Mouse (Mus musculus): ENCODE data around the gene Clpb. TPM values are rescaled to one million over a fixed set of nuclear protein-coding genes. Genes with fewer than 3 reads are reported as not detected.

The Clpb gene
- polyA plus RNA-seq, 1 experiment from 2014 or later, result 54.8 TPM

DNA sequence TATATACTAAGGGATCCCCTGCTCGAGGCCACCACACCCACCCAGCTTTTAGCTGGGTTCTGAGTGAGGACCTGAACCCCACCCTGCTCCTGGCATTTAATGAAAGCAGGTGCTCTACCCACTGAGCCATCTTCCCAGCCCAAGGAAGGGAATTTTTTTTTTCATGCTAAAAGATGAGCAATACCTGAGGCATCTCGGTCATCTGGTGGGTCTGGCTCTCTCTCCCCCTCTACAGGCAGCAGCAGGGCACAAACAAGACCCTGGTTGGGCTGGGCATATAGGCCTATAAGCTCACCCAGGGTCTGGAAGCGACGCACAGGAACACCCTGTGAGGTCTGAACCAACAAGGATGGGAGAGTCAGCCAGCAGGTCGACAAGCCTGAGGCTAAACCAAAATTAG lies 169.9 kb downstream of the Clpb start:
- Histone ChIP-seq H3K27me3 (no peaks in the 10 kb centered on the region), H3K4me2 (no peak overlapping the region), H3K4me1 (peaks cover 27% of the 10 kb centered on the region), H3K4me3 (no peak overlapping the region), H3K27ac (peak overlapping the region; percentile 24; the same call in 1 of the 2 replicates), H3K9me3 (no peaks in the 10 kb centered on the region), H3K9ac (no peak overlapping the region), H3K36me3 (peaks cover 55% of the 10 kb centered on the region)
- no peak for ATAC-seq (ENCODE audit: insufficient number of reproducible peaks, low FRiP score, low TSS enrichment, low read depth)
- 66% methylated on average over 5 of the region's 5 CpGs for WGBS

DNA sequence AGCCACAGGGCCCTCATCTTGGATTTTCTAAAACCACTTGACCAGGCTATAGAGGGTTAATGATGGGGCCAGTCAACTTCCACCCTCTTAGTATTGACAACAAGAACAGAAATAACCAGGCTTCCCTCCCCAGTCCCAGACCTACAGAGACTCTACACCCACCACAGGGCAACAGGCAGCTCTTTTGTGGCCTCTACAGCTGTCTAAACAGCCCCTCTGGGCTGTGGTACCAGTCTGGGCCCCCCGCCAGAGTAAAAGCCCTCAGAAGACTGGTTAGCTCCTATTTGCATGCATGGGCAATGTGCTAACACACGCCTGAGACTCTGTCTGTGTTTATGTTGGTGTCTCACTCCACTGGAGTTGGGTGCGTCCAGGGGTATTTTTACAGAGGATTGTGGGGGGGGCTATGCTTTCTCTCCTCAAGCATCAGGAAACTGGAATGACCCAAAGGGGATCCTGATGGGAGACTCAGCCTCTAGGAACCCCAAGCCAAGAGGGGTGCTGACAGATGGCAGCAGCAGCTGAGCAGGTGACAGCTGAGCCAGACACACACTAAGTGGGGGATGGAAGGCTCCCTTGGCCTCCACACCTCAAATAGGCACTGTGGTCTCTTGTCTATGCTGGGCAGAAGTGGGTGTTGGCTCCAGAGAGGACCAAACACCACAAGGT lies 170.6 kb downstream of the Clpb start:
- peak overlapping the region; percentile 38 for H3K27ac ChIP-seq

DNA sequence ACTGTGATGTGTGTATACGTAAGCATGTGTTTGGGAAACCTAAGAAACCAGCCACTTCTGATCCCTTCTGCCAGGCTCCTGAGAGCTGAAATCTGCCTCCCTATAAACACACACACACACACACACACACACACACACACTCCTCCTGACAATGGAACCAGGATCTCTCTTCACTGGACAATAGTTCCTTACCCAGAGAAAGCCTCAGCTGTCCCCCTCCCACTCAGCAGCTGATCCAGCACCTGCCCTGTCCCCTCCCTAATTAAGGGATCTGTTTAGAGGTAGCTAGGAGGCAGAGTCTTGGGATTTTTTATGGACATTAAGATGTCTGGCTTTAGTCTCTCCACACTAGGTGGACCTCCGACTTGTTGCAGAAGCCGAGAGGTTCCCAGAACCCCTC lies 171.5 kb downstream of the Clpb start:
- Histone ChIP-seq H3K4me2 (peak overlapping the region; percentile 84), H3K27ac (peak overlapping the region; percentile 38; the same call in 1 of the 2 replicates), H3K4me3 (peak overlapping the region; percentile 85), H3K4me1 (peaks cover 31% of the 10 kb centered on the region), H3K9me3 (no peaks in the 10 kb centered on the region), H3K27me3 (no peaks in the 10 kb centered on the region), H3K36me3 (peaks cover 40% of the 10 kb centered on the region), H3K9ac (0 out of 2 replicates have a peak overlapping the region, but pooled peaks have one; percentile 82)
- 39% methylated on average over 3 of the region's 3 CpGs for WGBS
- no peak for ATAC-seq (ENCODE audit: insufficient number of reproducible peaks, low FRiP score, low TSS enrichment, low read depth)

More for the DNA sequence above, 170.6 kb downstream of the Clpb start:
- no peak overlapping the region for H3K4me3 ChIP-seq
- H3K36me3 ChIP-seq, result peaks cover 48% of the 10 kb centered on the region
- H3K4me1 ChIP-seq, result peaks cover 31% of the 10 kb centered on the region
- no peaks in the 10 kb centered on the region for H3K27me3 ChIP-seq
- no peak for ATAC-seq (ENCODE audit: insufficient number of reproducible peaks, low FRiP score, low TSS enrichment, low read depth)
- 58% methylated on average over 3 of the region's 3 CpGs for WGBS
- peak overlapping the region; percentile 84; the same call in 1 of the 2 replicates for H3K4me2 ChIP-seq
- no peaks in the 10 kb centered on the region for H3K9me3 ChIP-seq
- H3K9ac ChIP-seq, result no peak overlapping the region

- Histone ChIP-seq H3K4me2 (peak overlapping the region; percentile 84), H3K9me3 (no peaks in the 10 kb centered on the region), H3K27ac (peak overlapping the region; percentile 98), H3K4me3 (peak overlapping the region; percentile 85), H3K4me1 (peaks cover 31% of the 10 kb centered on the region), H3K27me3 (no peaks in the 10 kb centered on the region), H3K36me3 (peaks cover 33% of the 10 kb centered on the region), H3K9ac (peak overlapping the region; percentile 82; the same call in 1 of the 2 replicates)
- no peak for ATAC-seq (ENCODE audit: insufficient number of reproducible peaks, low FRiP score, low TSS enrichment, low read depth)
- WGBS, result 32% methylated on average over 5 of the region's 5 CpGs
Observed at GRCm38 (mm10) chr7:101835457-101836109, 172.2 kb downstream of the Clpb start.

- H3K27me3 ChIP-seq, result no peaks in the 10 kb centered on the region
- peak overlapping the region; percentile 84 for H3K4me2 ChIP-seq
- peak overlapping the region; percentile 82 for H3K9ac ChIP-seq
- peaks cover 24% of the 10 kb centered on the region for H3K36me3 ChIP-seq
- H3K27ac ChIP-seq, result peak overlapping the region; percentile 98
- H3K4me3 ChIP-seq, result peak overlapping the region; percentile 85
- H3K9me3 ChIP-seq, result no peaks in the 10 kb centered on the region
- H3K4me1 ChIP-seq, result peaks cover 31% of the 10 kb centered on the region
- under 1% methylated on average over 62 of the region's 63 CpGs for WGBS
- ATAC-seq (ENCODE audit: insufficient number of reproducible peaks, low FRiP score, low TSS enrichment, low read depth), result 0 out of 2 replicates have a peak, but pooled peaks have one; percentile 37
Observed at GRCm38 (mm10) chr7:101836271-101837153, 173.1 kb downstream of the Clpb start.

GRCm38 (mm10) chr7:101837154-101837605 lies 173.7 kb downstream of the Clpb start:
- no peak for ATAC-seq (ENCODE audit: insufficient number of reproducible peaks, low FRiP score, low TSS enrichment, low read depth)
- Histone ChIP-seq H3K9me3 (no peaks in the 10 kb centered on the region), H3K36me3 (peaks cover 17% of the 10 kb centered on the region), H3K27ac (peak overlapping the region; percentile 98), H3K27me3 (no peaks in the 10 kb centered on the region), H3K4me3 (peak overlapping the region; percentile 85), H3K4me1 (peaks cover 31% of the 10 kb centered on the region), H3K4me2 (peak overlapping the region; percentile 84), H3K9ac (peak overlapping the region; percentile 82)
- under 1% methylated on average over 20 of the region's 20 CpGs for WGBS

DNA sequence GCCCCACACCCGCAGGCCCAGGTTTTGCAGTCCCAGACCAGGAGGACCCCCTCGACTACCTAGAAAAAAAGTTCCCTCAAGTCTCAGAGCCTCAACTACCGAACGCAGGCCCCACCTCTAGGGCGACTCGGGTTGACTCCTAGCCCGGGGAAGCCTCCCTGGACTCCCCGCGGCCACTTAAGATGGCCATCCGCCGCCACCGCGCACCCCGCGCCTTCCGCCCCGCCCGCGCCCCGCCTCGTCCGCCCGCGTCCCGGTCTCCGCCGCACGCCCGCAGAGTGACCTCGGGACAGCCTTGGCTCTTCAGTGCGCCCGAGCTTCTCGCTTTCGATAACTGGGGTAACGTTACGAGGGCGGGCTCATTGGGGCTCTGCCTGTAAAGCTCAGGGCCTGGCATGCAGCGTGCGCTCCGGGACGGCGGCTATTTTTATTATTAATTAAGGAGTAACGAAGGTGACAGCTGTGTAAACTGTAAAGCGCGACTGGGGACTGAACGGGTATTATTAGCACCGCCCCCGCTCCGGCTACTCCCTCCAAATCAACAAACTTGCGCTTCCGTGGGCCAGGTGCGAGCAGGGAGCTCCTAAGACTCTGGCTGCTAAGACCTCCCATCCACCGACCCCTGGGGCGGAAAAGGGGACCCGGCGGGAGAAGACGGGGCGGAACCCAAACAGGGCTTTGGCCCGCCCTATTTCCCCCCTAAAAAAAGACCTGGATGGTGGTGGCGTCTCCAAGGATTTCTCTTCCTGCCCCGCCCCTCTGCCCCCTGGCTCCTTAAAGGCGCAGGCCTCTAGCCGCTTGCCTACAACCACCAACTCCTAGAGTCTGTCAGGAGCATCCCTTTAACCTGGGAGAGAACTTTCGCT lies 174.4 kb downstream of the Clpb start, which contains the start of gene Inppl1:
Gene Inppl1 (minus strand): TSS at position 624 of the 866 bp plus-strand sequence.
- H3K36me3 ChIP-seq, result peaks cover 11% of the 10 kb centered on the region
- peaks cover 31% of the 10 kb centered on the region for H3K4me1 ChIP-seq
- ATAC-seq (ENCODE audit: insufficient number of reproducible peaks, low FRiP score, low TSS enrichment, low read depth), result peak; percentile 80
- under 1% methylated on average over 62 of the region's 64 CpGs for WGBS
- H3K9ac ChIP-seq, result peak within 1 kb of the TSS; percentile 82
- H3K27me3 ChIP-seq, result no peaks in the 10 kb centered on the region
- H3K4me3 ChIP-seq, result peak within 1 kb of the TSS; percentile 85
- peak within 1 kb of the TSS; percentile 98 for H3K27ac ChIP-seq
- H3K4me2 ChIP-seq, result peak within 1 kb of the TSS; percentile 84
- H3K9me3 ChIP-seq, result no peaks in the 10 kb centered on the region

DNA sequence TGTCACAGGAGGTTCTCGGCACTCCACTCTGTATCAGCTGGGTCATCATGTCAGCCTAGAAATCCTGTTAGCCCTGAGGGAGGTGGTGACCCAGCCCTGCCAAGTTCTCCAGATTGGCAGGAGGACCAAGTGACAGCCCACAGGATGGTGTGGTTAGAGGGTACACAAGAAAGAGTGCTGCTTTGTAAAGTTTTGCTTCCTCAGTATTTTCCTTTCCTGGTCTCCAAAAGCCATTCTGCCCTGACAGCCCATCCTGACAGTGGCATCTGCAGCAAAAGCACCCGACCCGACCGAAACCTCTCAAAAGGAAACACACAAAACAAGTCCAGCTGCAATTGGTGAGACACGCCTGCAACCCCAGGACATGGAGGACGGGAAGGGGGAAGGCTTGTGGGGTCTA lies 180.8 kb downstream of the Clpb start:
- H3K9ac ChIP-seq, result no peak overlapping the region

More for the DNA sequence above, 180.8 kb downstream of the Clpb start:
- no peaks in the 10 kb centered on the region for H3K27me3 ChIP-seq
- no peaks in the 10 kb centered on the region for H3K4me1 ChIP-seq
- no peaks in the 10 kb centered on the region for H3K9me3 ChIP-seq
- no peaks in the 10 kb centered on the region for H3K36me3 ChIP-seq
- H3K4me3 ChIP-seq, result no peak overlapping the region
- H3K27ac ChIP-seq, result no peak overlapping the region
- H3K4me2 ChIP-seq, result no peak overlapping the region
- WGBS, result 54% methylated on average over 6 of the region's 6 CpGs
- no peak for ATAC-seq (ENCODE audit: insufficient number of reproducible peaks, low FRiP score, low TSS enrichment, low read depth)

Data from limb, embryonic 15.5 days (tissue).